Mouse (Mus musculus) T-helper 2 cell (primary cell): ENCODE data around the gene Cela3b.

Experiments used
- in situ Hi-C: fragments of 300-600 bp; cut with MboI, MseI; formaldehyde crosslinking; loops from one replicate; pipeline ENCODE4 v1.15.1; 2025; ENCODE audit warnings: high pct_unique_total_duplicates

The Cela3b gene

DNA sequence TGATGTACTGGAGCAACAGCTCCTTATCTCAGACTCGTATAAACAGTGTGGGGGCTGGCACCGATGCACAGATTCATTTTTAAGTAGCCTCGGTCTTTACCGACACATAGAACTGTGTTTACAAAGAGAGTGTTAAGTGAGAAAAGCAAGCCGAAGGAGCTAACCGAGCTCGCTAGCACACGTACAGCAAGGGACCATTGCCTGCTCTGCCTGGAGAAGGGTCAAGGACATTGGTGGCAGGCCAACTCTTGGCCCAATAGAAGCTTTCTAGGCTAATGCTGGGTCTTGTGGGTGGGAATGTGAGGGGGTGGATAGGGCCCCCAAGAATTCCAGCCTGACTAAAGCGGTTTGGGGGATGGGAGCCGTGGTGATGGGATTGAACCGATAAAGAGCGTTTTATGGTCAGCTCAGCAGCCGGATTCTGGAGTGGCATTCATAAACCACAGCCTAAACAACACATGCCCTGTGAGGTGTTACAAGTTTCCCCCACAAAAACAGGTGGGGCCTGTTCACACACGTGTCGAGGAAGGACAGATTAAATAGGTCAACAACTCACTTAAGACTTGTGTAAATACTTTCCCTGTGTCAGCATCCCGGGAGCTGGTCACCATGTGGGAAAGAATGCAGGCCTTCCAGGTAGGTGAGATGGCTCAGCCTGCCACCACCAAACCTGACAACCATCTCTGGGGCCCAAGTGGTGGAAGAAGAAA lies 31.8 kb upstream of the Cela3b start:
- in situ Hi-C loops, result loop anchor here (5.0 kb wide), 1 partner anchor 90 kb away; no protein-coding TSS in a partner anchor

DNA sequence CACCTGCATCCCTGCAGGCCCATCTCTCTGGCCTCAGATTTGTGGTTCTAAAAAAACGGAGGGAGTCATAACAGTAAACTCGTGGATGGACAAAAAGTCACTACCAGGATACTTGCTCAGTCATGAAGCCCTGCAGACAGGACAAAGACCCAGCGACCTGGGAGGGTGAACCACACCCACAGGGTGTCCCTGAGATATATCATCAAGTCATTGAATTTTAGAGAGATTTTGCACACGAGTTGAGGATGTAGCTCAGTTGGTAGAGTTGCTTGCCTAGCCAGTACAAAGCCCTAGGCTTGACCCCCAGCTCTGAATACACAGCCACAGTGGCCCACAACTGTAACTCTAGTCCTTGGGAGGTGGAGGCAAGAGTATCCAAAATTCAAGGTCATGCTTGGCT lies 30.9 kb upstream of the Cela3b start:
- in situ Hi-C loops, result loop anchor here (5.0 kb wide), 1 partner anchor 89 kb away; no protein-coding TSS in a partner anchor

DNA sequence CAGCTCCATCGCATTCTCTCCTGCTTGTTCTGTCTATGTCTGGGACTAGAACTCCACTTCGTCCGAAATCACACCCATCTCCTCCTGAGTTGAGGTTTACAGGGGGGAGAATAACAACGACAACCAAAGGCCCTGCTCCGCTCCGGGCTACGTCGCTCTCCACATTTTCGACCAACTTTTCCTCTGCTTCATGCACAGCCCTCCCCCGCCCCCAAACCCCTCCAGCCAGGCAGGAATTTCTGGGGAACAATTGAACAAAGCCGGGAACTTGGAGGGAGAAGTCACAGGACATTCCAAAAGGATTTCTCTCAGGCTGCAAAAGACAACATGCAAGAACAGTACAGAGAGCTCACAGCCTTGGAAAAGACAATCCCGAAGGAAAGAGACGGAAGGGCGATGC lies 30.3 kb upstream of the Cela3b start:
- in situ Hi-C loops, result loop anchor here (5.0 kb wide), 1 partner anchor 88 kb away; no protein-coding TSS in a partner anchor

DNA sequence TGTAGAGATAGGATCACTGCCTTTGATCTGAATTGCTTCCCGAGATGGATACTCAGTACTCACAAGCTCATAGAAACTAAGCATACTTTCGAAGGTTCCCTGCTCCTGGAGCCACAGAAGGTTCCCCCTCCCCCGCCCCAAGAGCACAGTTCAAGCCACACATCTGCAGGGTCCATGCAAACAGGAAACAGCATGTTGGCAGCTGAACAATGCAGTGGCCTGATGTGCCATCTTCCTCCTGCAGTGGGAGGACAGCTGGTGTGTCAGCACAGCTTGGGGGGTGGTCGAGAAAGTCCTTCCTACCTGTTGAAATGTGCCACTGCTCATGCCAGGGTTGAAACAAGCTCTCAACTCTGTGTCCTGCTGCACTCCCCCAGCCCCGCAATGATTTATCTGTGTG lies 28.5 kb upstream of the Cela3b start:
- in situ Hi-C loops, result no loop called here

DNA sequence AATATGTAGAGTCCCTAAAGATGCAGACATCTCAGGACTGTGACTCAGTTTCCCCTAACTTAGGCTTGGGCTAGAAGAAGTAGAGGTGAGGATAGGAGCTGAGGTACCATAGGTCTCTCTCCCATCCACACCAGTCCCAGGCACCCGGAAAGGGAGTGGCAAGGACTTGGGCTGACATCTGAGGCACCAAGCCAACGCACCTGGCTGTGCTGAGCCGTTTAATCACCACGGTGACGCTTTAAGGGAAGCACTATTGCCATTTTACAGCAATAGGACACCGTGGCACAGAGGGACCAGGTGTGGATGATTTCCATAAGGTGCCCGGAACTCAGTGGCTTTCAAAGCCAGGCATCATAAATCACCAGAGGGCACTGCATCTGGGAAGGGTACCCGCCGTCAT lies 28.0 kb upstream of the Cela3b start:
- in situ Hi-C loops, result no loop called here

DNA sequence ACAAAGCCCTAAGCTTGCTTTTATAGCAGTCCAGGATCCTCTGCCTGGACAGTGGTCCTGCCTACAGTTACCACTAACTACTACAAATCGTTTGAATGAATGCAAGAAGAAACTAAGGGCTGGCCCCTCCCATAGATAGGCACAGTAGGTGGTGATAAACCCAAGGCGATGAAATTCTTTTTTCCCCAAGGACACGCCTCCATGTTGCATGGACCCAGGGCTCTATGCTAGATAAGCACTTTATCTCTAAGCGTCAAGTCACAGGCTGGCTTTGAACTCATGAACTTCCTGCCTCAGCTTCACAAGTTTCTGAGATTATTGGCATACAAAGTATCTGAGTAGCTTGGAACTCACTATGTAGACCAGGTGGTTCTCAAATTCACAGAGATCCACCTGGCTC lies 27.0 kb upstream of the Cela3b start:
- in situ Hi-C loops, result no loop called here

DNA sequence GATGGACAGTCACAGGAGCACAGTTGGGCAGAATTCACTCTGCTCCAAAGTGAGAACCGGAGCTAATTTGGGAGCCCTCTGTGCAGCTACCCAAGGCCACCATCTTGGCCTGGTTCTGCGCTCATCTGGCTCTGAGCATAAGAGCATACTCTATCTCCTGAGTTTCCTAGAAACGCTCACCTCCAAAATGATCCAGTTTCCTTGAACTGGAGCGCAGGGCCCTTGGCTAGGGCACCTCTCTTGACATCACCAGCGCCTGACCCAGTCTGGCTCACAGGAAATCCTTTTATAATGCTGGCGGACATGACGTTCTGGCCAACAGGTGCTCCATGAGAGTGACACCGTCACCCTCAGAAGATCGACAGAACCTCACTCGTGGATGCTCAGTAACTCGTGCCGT lies 26.2 kb upstream of the Cela3b start:
- in situ Hi-C loops, result no loop called here

DNA sequence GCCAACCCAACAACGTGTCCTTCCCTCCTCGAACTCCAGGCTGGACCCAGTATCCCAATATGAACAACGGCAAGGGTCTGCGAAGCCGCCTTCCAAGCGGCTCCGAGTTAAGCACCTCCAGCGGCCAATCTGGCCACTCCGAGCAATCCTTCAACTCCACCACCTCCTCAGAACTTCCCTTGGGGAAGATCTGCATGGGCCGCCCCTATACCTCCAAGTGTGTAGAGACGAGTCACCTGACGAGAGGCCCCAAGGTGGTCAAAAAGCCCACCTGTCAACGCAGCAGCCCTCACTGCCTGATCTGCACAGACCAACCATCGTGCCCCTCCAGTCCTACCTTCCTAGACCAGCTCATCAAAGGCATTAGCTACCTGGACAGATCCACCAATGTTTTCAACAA lies 24.2 kb upstream of the Cela3b start:
- in situ Hi-C loops, result no loop called here

DNA sequence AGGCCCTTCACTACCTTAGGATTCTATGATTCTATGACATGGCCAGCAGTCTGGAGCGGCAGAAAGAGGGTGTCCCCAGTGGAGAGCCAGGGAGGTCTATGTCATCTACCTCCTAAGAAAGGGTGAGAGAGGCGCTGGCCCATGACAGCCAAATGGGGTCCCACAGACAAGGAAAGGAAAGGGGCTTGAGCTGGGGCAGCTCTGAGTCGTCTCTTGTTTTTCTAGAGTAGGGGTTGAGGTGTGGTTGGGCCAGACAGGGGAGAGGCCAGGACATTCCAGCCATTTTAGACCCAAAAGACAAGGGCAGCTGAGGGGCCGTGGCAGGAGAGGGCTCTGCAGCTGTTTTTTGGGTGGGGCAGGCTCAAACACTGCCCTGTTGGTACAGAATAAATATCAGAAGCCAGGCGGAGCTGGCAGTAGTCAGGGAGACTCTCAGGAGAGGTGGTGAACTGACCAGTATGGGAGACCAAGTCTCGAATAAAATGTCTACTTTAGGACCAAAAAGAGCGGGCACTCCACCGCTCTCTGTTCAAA lies 23.0 kb upstream of the Cela3b start, which contains the start of gene 1700013G24Rik:
Gene 1700013G24Rik (plus strand): TSS at position 51 of the 534 bp plus-strand sequence.
- in situ Hi-C loops, result no loop called here

DNA sequence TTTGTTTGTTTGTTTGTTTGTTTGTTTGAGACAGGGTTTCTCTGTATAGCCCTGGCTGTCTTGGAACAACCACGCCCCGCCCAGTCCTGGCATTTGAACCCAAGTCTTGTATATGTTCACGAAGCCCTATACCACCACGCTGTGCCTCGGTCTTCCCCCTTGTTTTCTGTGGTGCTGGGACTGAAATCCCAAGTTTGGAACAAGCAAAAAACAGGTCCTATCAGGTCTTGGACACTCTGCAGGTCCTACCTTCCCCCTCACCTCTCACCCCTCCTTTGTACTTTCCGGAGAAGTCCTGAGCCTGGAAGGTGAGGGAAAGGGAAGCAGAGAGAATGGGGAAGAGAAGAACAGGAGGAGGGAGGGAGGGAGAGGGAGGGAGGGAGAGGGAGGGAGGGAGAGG lies 21.9 kb upstream of the Cela3b start:
- in situ Hi-C loops, result no loop called here

DNA sequence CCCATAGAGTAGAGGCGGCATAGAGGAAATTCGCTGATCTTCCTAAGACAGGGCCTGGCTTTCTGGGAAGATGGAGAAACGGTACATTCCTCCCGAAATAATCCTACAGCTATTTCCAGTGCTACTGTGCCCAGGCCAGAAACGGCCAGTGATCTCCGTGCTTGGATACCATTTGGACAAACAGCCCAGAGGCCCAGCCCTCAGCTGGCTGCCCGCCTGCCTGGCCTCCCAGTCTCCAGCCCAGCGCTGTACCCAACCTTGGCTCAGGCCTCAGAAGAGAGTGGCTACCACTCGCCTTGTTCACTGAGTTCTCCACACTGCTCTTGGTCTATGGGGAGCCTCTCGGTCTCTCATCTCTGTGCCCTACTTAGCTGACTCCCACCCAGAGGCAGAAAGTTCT lies 19.4 kb upstream of the Cela3b start:
- in situ Hi-C loops, result loop anchor here (5.0 kb wide), 1 partner anchor 98 kb away; no protein-coding TSS in a partner anchor

DNA sequence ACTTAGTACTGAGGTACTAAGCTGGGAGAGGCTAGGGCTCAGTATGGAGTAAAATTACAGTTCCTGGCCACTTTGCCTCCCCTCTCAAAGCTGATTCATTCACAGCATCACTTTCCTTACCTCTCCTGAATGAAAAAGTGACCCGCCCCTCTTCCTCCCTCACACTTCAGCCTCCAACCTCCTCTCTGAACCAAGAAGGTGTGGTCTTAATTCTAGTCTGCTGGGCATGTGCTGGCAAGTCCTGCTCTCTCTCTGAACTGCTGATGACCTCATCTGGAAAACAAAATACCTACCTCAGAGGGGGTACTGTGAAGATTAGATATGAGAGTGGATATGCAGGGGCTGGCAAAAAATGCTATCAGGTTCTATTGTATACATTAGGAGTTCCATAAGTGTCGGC lies 18.8 kb upstream of the Cela3b start:
- in situ Hi-C loops, result loop anchor here (5.0 kb wide), 1 partner anchor 98 kb away; no protein-coding TSS in a partner anchor

DNA sequence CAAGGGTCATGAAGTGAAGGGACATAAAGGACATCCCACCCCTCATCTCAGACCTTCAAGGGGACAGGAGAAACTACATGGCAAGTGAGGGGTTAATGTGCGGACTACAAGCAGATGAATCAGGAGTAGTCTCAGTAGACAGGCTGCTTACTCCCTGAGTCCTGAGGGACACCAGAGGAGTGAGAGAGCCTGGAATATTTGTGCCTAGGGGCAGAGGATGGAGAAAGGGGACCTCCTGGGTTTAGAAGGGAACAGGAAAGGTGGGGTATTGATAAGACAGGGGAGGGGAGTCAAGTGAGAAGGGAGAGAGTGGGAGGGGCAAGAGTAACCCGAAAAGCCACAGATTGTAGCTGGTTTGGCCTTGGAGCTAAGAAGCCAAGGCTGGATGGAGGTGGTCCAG lies 18.3 kb upstream of the Cela3b start:
- in situ Hi-C loops, result loop anchor here (5.0 kb wide), 1 partner anchor 99 kb away; no protein-coding TSS in a partner anchor

DNA sequence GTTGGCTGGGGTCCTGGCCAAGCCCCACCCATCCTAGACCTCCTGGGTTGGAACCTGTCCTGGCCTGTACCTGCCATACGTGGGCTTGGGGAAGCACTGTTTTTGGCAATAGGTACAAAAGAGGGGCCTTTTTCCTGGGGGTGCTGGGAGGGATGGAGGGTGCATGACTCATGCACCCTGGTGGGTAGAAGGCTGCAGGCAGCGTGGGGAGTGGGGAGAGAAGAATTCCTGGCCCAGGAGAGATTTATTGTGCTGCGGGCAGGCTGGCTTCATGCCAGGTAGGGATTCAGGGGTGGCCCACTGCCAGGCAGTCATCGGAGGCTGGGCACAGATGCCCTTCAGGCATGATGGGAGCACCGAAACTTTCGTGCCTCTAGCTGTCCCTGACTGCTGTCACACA lies 17.9 kb upstream of the Cela3b start:
- in situ Hi-C loops, result loop anchor here (5.0 kb wide), 1 partner anchor 99 kb away; no protein-coding TSS in a partner anchor

DNA sequence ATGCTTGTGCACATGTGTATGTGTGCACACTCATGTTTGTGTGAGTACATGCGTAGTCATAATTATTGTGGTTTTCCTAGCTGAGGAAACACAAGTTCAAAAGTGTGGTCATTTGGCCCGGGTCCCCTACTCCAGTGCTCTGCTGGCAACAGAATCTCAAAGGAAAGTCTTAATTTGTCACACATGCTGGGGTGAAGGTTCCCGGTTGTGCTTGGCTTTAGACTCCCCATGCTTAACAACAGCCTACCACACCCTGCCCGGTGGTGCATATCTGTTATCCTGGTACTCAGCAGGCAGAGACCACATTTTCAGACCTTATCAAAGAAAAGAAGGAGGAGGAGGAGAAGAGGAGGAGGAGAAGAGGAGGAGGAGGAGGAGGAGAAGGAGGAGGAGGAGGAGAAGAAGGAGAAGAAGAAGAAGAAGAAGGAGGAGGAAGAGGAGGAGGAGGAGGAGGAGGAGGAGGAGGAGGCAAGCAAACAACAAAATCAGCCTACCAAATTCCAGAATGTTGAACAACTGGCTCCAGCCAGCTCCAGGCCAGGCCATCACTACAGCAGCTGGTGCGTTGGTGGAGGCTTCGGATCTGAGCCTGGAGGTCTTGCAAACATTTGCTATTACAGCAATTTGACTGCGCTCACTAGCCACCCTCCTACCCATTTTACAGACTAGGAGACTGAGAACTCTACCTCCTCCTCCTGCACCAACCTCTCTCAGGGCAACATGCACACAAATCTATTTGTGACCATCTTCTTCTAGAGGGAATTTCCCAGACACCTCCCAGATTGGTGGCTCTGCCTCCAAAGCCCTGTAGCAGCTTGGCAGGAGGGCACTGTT lies 17.2 kb upstream of the Cela3b start:
- in situ Hi-C loops, result loop anchor here (5.0 kb wide), 1 partner anchor 100 kb away; no protein-coding TSS in a partner anchor

DNA sequence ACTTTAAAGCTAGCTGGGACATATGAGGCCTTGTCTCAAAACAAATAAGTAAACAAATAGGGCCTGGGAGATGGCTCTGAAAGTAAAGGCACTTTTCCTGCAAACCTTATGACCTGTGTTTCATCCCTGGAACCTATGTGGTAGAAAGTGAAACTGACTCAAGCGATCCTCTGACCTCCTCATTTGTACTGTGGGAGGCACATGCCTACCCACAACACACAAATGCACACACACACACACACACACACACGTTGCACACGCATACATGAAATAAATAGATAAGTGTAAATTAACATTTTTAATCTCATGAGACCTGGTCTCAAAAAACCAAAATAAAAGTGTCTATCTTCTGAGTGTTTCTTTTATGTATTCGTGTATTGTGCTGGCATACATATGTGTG lies 15.5 kb upstream of the Cela3b start:
- in situ Hi-C loops, result loop anchor here (5.0 kb wide), 1 partner anchor 101 kb away; no protein-coding TSS in a partner anchor

DNA sequence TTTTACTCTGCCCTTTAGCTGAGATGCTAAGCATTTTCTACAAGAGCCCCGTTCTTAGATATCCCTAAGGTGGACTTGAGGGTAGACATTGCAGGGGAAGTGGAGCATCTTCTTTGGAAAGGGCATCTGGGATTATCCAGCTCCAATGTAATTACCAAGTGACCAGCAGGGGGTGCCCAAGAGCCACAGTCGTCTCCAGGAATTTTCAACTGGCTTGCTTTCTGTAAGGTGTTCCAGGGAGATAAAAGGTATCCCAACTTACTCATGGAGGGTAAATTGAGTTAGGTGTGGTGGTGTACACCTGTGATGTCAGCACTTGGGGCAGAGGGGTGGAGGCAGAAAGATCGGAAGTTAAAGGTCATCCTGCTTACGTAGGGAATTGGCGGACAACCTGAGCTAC lies 13.3 kb upstream of the Cela3b start:
- in situ Hi-C loops, result loop anchor here (5.0 kb wide), 1 partner anchor 54 kb away; no protein-coding TSS in a partner anchor

DNA sequence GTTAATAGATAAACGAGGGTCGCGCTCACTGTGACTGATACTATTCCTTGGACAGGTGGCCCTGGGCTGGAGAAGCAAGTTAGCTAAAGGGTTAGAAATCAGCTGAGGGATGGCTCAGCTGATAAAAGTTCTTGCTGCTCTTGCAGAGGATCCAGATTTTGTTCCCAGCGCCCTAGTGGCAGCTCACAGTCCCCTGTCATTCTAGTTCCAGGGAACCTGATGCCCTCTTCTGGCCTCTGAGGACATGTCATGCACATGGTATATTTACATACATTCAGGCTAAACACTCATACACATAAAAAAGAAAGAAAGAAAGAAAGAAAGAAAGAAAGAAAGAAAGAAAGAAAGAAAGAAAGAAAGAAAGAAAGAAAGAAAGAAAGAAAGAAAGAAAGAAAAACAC lies 11.0 kb upstream of the Cela3b start:
- in situ Hi-C loops, result loop anchor here (5.0 kb wide), 1 partner anchor 56 kb away; no protein-coding TSS in a partner anchor

DNA sequence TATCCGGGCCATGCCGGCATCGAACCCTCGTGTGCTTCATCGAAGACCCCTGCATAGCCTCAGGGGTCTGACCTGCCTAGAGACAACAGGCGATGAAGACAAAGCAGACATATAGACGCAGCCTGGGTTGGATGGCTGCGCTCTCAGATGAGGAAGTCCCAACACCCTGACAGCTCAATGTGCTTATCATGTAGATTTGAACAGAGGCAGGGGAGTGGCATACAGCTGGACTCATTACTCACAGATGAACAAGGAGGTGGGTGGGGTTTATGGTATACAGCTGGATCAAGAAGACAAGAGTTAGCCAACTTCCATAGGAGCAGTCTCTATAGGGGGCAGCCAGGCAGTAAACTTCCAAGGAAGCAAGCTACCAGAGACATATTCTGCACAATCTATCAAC lies 8.5 kb upstream of the Cela3b start:
- in situ Hi-C loops, result no loop called here

DNA sequence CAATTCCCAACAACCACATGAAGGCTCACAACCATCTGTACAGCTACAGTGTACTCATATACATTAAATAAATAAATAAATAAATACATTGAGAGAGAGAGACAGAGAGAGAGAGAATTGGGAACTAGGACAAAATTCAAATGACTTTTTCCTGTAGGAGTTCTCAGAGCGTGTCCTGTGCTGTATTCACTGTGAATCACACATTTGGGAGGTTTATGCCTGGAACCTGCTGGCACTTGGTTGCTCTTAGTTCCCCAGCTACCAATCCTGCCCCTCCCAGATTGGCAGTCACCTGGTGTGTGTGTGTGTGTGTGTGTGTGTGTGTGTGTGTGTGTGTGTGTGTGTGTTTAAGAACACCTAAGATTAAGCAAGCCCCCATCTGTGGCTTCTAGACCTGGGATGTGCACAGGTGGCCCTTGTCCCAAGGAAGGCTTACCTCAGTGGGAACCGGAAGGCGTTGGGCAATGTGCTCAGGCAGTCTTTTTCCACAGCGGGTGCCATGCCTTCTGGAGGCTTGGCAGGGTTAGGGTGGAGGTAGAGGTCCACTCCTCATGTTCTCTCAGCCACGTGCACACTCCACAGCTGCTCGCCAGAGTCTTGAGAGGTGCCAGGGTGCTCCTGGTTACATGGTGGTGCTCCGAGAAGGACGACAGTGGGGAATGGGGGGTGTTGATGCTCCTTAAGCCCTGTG lies 6.8 kb upstream of the Cela3b start:
- in situ Hi-C loops, result no loop called here
